Mouse (Mus musculus): ENCODE results near the gene Zfp993. TPM values are rescaled to one million over a fixed set of nuclear protein-coding genes. Genes with fewer than 3 reads are reported as not detected.

Zfp993 gene
- polyA plus RNA-seq, 2 experiments = 2.3 to 2.4 TPM

Other genes starting within 250 kb of the Zfp993 start
- gene Zfp992, start 161.9 kb upstream of the Zfp993 start, polyA plus RNA-seq (2012; rRNA removed) = 1.1 and 2.4 TPM in 2 replicates
- 4.1 and 4.4 TPM in 2 replicates for gene Zfp992, start 161.9 kb upstream of the Zfp993 start, polyA plus RNA-seq (2014; fragmentation: Nextera tagmentation; extraction: Ambion mirVana)
- gene Zfp981, start 108.9 kb upstream of the Zfp993 start, polyA plus RNA-seq (2012; rRNA removed) = 0.06 and 0.09 TPM in 2 replicates
- gene Zfp981, start 108.9 kb upstream of the Zfp993 start, polyA plus RNA-seq (2014; fragmentation: Nextera tagmentation; extraction: Ambion mirVana) = 0.14 TPM in 1 of 2 replicates, not detected in the other

All from limb, embryonic 14.5 days (tissue).